Mouse (Mus musculus): ENCODE results near the gene Polrmt. TPM values are rescaled to one million over a fixed set of nuclear protein-coding genes. Genes with fewer than 3 reads are reported as not detected.

Gene Polrmt
- 37.9 and 40.1 TPM in 2 replicates for polyA plus RNA-seq (2014; fragmentation: Nextera tagmentation; extraction: Ambion mirVana)

DNA sequence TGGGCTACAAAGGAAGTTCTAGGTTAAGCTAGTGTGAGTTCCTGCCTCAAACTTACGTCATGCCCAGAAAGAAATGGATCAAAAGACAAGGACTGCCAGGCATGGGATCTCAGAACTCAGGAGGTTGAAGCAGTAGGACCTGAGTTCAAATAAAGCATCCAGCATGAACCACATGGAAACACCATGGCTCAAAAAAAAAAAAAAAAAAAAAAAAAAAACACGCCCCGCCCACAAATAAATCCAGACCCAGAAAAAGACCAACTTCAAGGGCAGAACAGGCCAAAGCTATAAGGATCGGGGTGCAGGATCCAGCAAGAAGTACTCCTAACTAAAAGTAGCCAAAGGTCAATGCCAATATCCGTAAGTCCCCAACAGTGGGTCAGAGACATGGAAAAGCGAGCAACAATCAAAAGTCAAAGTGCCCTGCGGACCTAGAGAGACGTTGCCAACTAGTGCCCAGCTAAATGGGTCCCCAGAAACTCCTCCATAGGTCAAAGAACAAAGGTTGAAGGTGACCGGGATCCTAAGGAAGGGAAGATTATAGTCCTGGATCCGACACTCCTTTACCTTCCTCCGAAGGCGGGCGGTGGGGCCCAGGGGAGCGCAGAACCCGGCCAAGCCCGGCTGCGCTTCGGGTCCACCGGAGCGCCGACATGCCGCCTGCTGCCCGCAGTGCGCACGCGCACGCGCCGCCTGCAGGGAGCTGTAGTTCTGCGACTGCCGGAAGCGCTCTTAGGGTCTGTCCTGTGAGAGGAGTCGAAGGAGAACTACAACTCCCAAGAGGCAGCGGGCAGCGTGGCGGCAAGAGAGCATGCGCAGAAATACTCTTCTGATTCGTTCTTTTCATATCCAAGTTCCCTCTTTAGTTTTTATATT is at the start of gene Polrmt:
Polrmt (minus strand) TSS at position 684 of the 876 bp plus-strand sequence.
- Histone ChIP-seq H3K27me3 (replicated peaks; ENCODE audit: control insufficient read depth, insufficient read depth, low read length) (no peaks in the 10 kb centered on the region), H3K9ac (ENCODE audit: low read length) (peak within 1 kb of the TSS; percentile 56), H3K4me1 (replicated peaks; ENCODE audit: control insufficient read depth, insufficient read depth, low read length) (peaks cover 4% of the 10 kb centered on the region; the same call in 1 of the 2 replicates), H3K4me2 (ENCODE audit: low read length) (peak within 1 kb of the TSS; percentile 71), H3K36me3 (ENCODE audit: control insufficient read depth, insufficient read depth, low read length) (peaks cover 33% of the 10 kb centered on the region), H3K27ac (ENCODE audit: low read depth) (no peak within 1 kb of the TSS), H3K9me3 (ENCODE audit: control insufficient read depth, low read length) (peaks cover 4% of the 10 kb centered on the region), H3K4me3 (ENCODE audit: low read depth, low read length) (peak within 1 kb of the TSS; percentile 74)
- ATAC-seq (replicated peaks; ENCODE audit: low FRiP score, low TSS enrichment, low read depth) (peak; percentile 94), DNase-seq (ENCODE audit: low spot score) (peak; percentile 92)
- WGBS, result 3% methylated on average over 38 of the region's 38 CpGs

DNA sequence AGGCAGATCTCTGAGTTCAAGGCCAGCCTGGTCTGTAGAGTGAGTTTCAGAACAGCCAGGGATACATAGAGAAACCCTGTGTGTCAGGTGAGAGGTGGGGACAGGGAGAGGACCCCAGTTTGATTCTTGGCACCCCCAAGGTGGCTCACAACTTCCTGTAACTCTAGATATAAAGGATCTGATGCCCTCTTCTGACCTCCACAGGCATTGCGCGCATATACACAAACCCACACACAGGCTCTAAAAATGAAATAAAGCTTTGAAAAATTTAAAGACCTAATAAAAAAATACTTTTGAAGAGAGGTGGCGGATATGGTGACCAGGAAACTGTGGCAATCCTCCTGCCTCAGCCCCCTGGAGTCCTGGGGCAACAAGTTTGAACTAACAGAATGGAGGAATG is 49.5 kb upstream of the Polrmt start:
- no peak for ATAC-seq (replicated peaks; ENCODE audit: low FRiP score, low TSS enrichment, low read depth)
- Histone ChIP-seq H3K4me2 (ENCODE audit: low read length) (no peak overlapping the region), H3K9me3 (ENCODE audit: control insufficient read depth, low read length) (no peaks in the 10 kb centered on the region), H3K27ac (ENCODE audit: low read depth) (no peak overlapping the region), H3K4me3 (ENCODE audit: low read depth, low read length) (no peak overlapping the region), H3K27me3 (replicated peaks; ENCODE audit: control insufficient read depth, insufficient read depth, low read length) (no peaks in the 10 kb centered on the region), H3K9ac (ENCODE audit: low read length) (no peak overlapping the region), H3K4me1 (replicated peaks; ENCODE audit: control insufficient read depth, insufficient read depth, low read length) (peaks cover 12% of the 10 kb centered on the region), H3K36me3 (ENCODE audit: control insufficient read depth, insufficient read depth, low read length) (no peaks in the 10 kb centered on the region)
- no peak for DNase-seq (ENCODE audit: low spot score)
- WGBS, result 96% methylated on average over 3 of the region's 3 CpGs

DNA sequence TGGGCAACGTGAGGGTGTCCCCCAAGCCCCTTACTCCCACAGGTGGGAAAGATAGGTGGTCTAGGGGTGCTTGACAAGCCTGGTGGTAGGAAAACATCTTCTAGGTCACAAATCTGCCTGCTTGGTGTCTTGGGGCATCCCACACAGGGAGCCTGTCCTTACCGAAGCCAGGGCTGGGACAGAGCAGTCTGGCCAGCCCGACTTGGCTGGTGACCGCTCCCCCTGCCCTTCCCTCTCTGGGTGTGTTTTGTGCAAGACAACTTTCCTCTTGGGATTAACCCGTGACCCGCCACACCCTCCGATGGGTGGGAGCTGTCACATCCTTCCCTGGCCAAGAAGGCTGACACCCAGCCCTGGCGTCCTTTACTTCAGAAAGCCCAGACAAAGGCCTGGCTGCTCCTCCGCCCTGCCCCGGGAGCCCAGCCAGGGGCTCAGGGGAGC is 48.1 kb upstream of the Polrmt start:
- ATAC-seq (replicated peaks; ENCODE audit: low FRiP score, low TSS enrichment, low read depth) (no peak; the same call in 1 of the 2 replicates), DNase-seq (ENCODE audit: low spot score) (peak; percentile 70)
- Histone ChIP-seq H3K9ac (ENCODE audit: low read length) (peak overlapping the region; percentile 89), H3K27ac (ENCODE audit: low read depth) (peak overlapping the region; percentile 76; the same call in 1 of the 2 replicates), H3K4me2 (ENCODE audit: low read length) (peak overlapping the region; percentile 93), H3K4me3 (ENCODE audit: low read depth, low read length) (peak overlapping the region; percentile 97), H3K4me1 (replicated peaks; ENCODE audit: control insufficient read depth, insufficient read depth, low read length) (peaks cover 12% of the 10 kb centered on the region), H3K36me3 (ENCODE audit: control insufficient read depth, insufficient read depth, low read length) (no peaks in the 10 kb centered on the region), H3K27me3 (replicated peaks; ENCODE audit: control insufficient read depth, insufficient read depth, low read length) (no peaks in the 10 kb centered on the region), H3K9me3 (ENCODE audit: control insufficient read depth, low read length) (no peaks in the 10 kb centered on the region)
- WGBS, result 10% methylated on average over 10 of the region's 10 CpGs

GRCm38 (mm10) chr10:79793738-79794490 is 47.5 kb upstream of the Polrmt start:
- peak overlapping the region; percentile 76 for H3K27ac ChIP-seq (ENCODE audit: low read depth)
- H3K4me1 ChIP-seq (replicated peaks; ENCODE audit: control insufficient read depth, insufficient read depth, low read length), result peaks cover 12% of the 10 kb centered on the region
- DNase-seq (ENCODE audit: low spot score) (peak; percentile 80), ATAC-seq (replicated peaks; ENCODE audit: low FRiP score, low TSS enrichment, low read depth) (peak; percentile 17; the same call in 1 of the 2 replicates)
- peak overlapping the region; percentile 97 for H3K4me3 ChIP-seq (ENCODE audit: low read depth, low read length)
- no peaks in the 10 kb centered on the region for H3K36me3 ChIP-seq (ENCODE audit: control insufficient read depth, insufficient read depth, low read length)
- peak overlapping the region; percentile 93 for H3K4me2 ChIP-seq (ENCODE audit: low read length)
- 3% methylated on average over 38 of the region's 38 CpGs for whole genome bisulfite sequencing
- no peaks in the 10 kb centered on the region for H3K9me3 ChIP-seq (ENCODE audit: control insufficient read depth, low read length)
- peak overlapping the region; percentile 89 for H3K9ac ChIP-seq (ENCODE audit: low read length)
- H3K27me3 ChIP-seq (replicated peaks; ENCODE audit: control insufficient read depth, insufficient read depth, low read length), result no peaks in the 10 kb centered on the region

DNA sequence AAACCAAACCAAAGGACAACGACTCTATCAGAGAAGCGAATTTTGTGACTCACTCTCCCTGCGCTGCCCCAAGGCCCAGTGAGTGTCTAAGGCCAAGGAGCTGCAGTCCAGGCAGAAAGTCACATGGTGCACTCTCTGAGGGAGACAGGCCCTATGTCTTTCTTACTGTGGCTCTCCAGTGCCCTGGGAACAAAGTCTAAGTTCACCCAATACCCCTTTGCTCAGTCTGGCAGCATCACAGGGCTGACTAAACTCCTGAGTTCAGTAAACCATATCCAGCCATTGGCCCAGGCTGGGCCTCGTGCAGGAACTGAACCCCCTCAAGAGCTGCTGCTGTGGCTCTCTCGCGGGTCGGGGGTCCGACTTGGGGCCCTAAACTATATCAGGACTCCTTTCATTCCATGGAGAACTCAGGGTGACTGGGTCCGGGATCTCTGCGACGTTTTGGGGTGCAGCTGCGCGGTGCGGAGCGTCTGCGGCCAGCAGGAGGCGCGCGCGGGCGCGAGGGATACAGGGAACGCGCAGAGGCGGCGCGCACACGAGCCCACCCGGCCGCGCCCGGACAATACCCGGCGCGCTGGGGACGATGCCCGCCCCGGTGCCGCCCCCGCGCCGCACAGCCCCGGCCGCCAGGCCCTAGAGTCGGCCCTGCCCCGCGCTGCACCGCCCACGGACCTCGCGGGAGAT is 46.8 kb upstream of the Polrmt start, which contains the start of gene Palm:
Palm (plus strand) TSS at position 522 of the 687 bp plus-strand sequence.
- ATAC-seq (replicated peaks; ENCODE audit: low FRiP score, low TSS enrichment, low read depth) (peak; percentile 44), DNase-seq (ENCODE audit: low spot score) (peak; percentile 91)
- no peaks in the 10 kb centered on the region for H3K27me3 ChIP-seq (replicated peaks; ENCODE audit: control insufficient read depth, insufficient read depth, low read length)
- peaks cover 12% of the 10 kb centered on the region for H3K4me1 ChIP-seq (replicated peaks; ENCODE audit: control insufficient read depth, insufficient read depth, low read length)
- no peaks in the 10 kb centered on the region for H3K36me3 ChIP-seq (ENCODE audit: control insufficient read depth, insufficient read depth, low read length)
- peak within 1 kb of the TSS; percentile 76 for H3K27ac ChIP-seq (ENCODE audit: low read depth)
- peak within 1 kb of the TSS; percentile 89 for H3K9ac ChIP-seq (ENCODE audit: low read length)
- H3K9me3 ChIP-seq (ENCODE audit: control insufficient read depth, low read length), result no peaks in the 10 kb centered on the region
- H3K4me2 ChIP-seq (ENCODE audit: low read length), result peak within 1 kb of the TSS; percentile 93
- 5% methylated on average over 49 of the region's 51 CpGs for WGBS
- peak within 1 kb of the TSS; percentile 97 for H3K4me3 ChIP-seq (ENCODE audit: low read depth, low read length)

- Histone ChIP-seq H3K27ac (ENCODE audit: low read depth) (peak overlapping the region; percentile 1; the same call in 1 of the 2 replicates), H3K36me3 (ENCODE audit: control insufficient read depth, insufficient read depth, low read length) (no peaks in the 10 kb centered on the region), H3K4me3 (ENCODE audit: low read depth, low read length) (no peak overlapping the region), H3K9ac (ENCODE audit: low read length) (no peak overlapping the region), H3K9me3 (ENCODE audit: control insufficient read depth, low read length) (no peaks in the 10 kb centered on the region), H3K4me1 (replicated peaks; ENCODE audit: control insufficient read depth, insufficient read depth, low read length) (peaks cover 12% of the 10 kb centered on the region), H3K27me3 (replicated peaks; ENCODE audit: control insufficient read depth, insufficient read depth, low read length) (no peaks in the 10 kb centered on the region), H3K4me2 (ENCODE audit: low read length) (no peak overlapping the region)
- no peak for DNase-seq (ENCODE audit: low spot score)
- 71% methylated on average over 5 of the region's 5 CpGs for WGBS
- no peak for ATAC-seq (replicated peaks; ENCODE audit: low FRiP score, low TSS enrichment, low read depth)
Observed at GRCm38 (mm10) chr10:79792339-79793040, 46.1 kb upstream of the Polrmt start.

GRCm38 (mm10) chr10:79790861-79791260 is 44.5 kb upstream of the Polrmt start, which contains the start of gene Prss57:
Gene Prss57 (minus strand): TSS chr10:79790961.
- no peak within 1 kb of the TSS for H3K4me2 ChIP-seq (ENCODE audit: low read length)
- no peaks in the 10 kb centered on the region for H3K36me3 ChIP-seq (ENCODE audit: control insufficient read depth, insufficient read depth, low read length)
- no peak for DNase-seq (ENCODE audit: low spot score)
- H3K4me3 ChIP-seq (ENCODE audit: low read depth, low read length), result no peak within 1 kb of the TSS
- H3K27me3 ChIP-seq (replicated peaks; ENCODE audit: control insufficient read depth, insufficient read depth, low read length), result no peaks in the 10 kb centered on the region
- H3K27ac ChIP-seq (ENCODE audit: low read depth), result no peak within 1 kb of the TSS
- peaks cover 12% of the 10 kb centered on the region for H3K4me1 ChIP-seq (replicated peaks; ENCODE audit: control insufficient read depth, insufficient read depth, low read length)
- WGBS, result 85% methylated on average over 4 of the region's 4 CpGs
- no peaks in the 10 kb centered on the region for H3K9me3 ChIP-seq (ENCODE audit: control insufficient read depth, low read length)
- no peak for ATAC-seq (replicated peaks; ENCODE audit: low FRiP score, low TSS enrichment, low read depth)
- H3K9ac ChIP-seq (ENCODE audit: low read length), result no peak within 1 kb of the TSS

Data from intestine, embryonic 14.5 days (tissue).